Mouse (Mus musculus) heart, postnatal 0 days (tissue): ENCODE data around the gene Flywch2. TPM values are rescaled to one million over a fixed set of nuclear protein-coding genes. Genes with fewer than 3 reads are reported as not detected.

ENCODE experiments used
- ATAC-seq: fragments of 200-750 bp; cut with Nextera tagmentation; 2 replicates; pipeline ENCODE4 v1.8.0; 2017; ENCODE audit warnings: low read depth, moderate number of reproducible peaks, moderate library complexity; ENCODE audit not compliant: insufficient read depth
- DNase-seq: peaks from one replicate; pipeline ENCODE4 v3.0.0-alpha.2; 2016; ENCODE audit warnings: low spot score
- H3K27ac ChIP-seq: fragments of 300-500 bp; sonication (generic); 2 replicates; pipeline ENCODE4 v1.5.1; 2014; ENCODE audit warnings: low read depth, mild to moderate bottlenecking
- H3K27me3 ChIP-seq: fragments of 300-500 bp; sonication (generic); 2 replicates; pipeline ENCODE4 v1.6.1; 2014; ENCODE audit warnings: low read length, mixed read lengths; ENCODE audit not compliant: control insufficient read depth, insufficient read depth
- H3K36me3 ChIP-seq: fragments of 300-500 bp; sonication (generic); replicated peaks from 2 replicates; pipeline ENCODE4 v1.6.1; 2014; ENCODE audit warnings: low read length, mixed read lengths; ENCODE audit not compliant: control insufficient read depth, insufficient read depth
- H3K4me1 ChIP-seq: fragments of 300-500 bp; sonication (generic); 2 replicates; pipeline ENCODE4 v1.6.1; 2014; ENCODE audit warnings: antibody characterized with exemption; ENCODE audit not compliant: control insufficient read depth, insufficient read depth
- H3K4me2 ChIP-seq: fragments of 300-500 bp; sonication (generic); 2 replicates; pipeline ENCODE4 v1.6.1; 2014; ENCODE audit warnings: low read depth, mild to moderate bottlenecking, low read length, moderate library complexity
- H3K4me3 ChIP-seq: fragments of 300-500 bp; sonication (generic); 2 replicates; pipeline ENCODE4 v1.5.1; 2014; ENCODE audit warnings: low read depth, low read length
- H3K9ac ChIP-seq: fragments of 300-500 bp; sonication (generic); replicated peaks from 2 replicates; pipeline ENCODE4 v1.6.1; 2014; ENCODE audit warnings: low read depth, low read length, mixed read lengths
- H3K9me3 ChIP-seq: fragments of 300-500 bp; sonication (generic); replicated peaks from 2 replicates; pipeline ENCODE4 v1.6.1; 2016; ENCODE audit warnings: low read length; ENCODE audit not compliant: control insufficient read depth
- CTCF ChIP-seq: IDR thresholded peaks from 2 replicates; pipeline ENCODE4 v1.5.1; 2016; ENCODE audit warnings: antibody characterized with exemption, control low read depth, low read depth
- EP300 ChIP-seq: IDR thresholded peaks from 2 replicates; pipeline ENCODE4 v1.6.1; 2016; ENCODE audit warnings: antibody characterized with exemption, low read depth
- WGBS: fragments of 180-500 bp; shearing (Covaris S2); extraction: QIAGEN DNeasy Blood & Tissue Kit; methylation state at CpG from one replicate; pipeline ENCODE4 v1.1.7; 2014; 5-methylcytosine and 5-hydroxymethylcytosine counted together
- polyA plus RNA-seq: library from polyadenylated mRNA; unstranded; fragments of >200 nt; fragmentation: Nextera tagmentation; extraction: Ambion mirVana; gene quantifications from 2 replicates; pipeline ENCODE4 v1.2.1, GENCODE M21; 2015
- total RNA-seq: library from RNA; depleted of rRNA; stranded (reverse); fragments of >200 nt; gene quantifications from 2 replicates; pipeline ENCODE4 v1.2.3, GENCODE M21; 2014; ENCODE audit warnings: low replicate concordance; rRNA removed

Gene Flywch2
- total RNA-seq (3.8 TPM in 1 of 2 replicates, not detected in the other), polyA plus RNA-seq (4.5 and 4.9 TPM in 2 replicates)

DNA sequence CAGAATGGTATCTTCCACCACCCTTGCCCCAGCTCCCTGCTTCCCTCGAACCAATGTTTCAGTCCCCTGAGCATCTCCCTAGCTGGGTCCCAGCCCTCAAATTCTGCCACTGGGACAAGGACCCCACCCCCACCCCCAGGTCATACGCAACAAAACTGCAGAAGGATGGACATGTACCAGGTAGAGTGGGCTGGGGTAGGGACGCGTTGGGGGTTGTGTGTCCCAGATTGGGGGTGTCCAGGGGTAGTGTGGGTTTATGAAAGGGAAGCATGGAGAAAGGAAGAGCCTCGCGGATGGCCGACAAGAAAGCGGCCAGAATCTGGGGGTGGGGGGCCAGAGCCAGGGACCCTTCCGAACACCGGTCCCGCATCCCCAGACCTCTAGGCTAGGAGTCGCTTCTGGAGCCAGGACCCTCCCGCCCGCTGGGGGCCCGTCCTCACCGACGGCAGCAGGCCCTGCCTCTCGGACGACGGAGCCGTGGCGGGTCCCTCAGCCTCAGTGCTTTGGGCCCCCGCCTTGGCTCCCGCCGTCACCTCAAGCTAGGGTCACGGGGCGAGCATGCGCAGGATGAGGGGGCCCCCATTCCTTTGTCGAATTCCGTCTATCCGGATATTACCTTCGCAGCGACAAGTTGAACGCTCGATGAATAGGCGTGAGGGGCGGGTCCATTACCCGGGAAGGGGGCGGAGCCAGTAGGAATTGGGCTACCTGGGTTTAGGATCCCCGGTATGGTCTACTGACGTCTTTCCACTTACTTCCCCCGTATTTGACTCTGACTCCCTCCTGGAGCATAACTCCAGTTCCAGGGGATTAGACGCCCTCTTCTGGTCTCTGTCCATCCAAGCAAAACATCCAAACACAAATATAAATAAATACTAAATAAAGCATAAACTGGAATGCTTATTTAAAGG is at the start of gene Flywch2:
Gene Flywch2, minus strand, starts transcription at position 521 of the 911 bp plus-strand sequence.
- no peaks in the 10 kb centered on the region for H3K9me3 ChIP-seq
- no peaks in the 10 kb centered on the region for H3K27me3 ChIP-seq
- DNase-seq (peak; percentile 62), ATAC-seq (peak; percentile 33; the same call in 1 of the 2 replicates)
- peaks cover 24% of the 10 kb centered on the region for H3K4me1 ChIP-seq
- H3K9ac ChIP-seq: peak within 1 kb of the TSS; percentile 32; the same call in 1 of the 2 replicates
- no peak within 1 kb of the TSS for H3K27ac ChIP-seq
- 5% methylated on average over 43 of the region's 43 CpGs for WGBS
- no peaks in the 10 kb centered on the region for H3K36me3 ChIP-seq
- peak within 1 kb of the TSS; percentile 77 for H3K4me2 ChIP-seq
- no peak for TF ChIP-seq EP300
- TF ChIP-seq CTCF: no peak
- peak within 1 kb of the TSS; percentile 47 for H3K4me3 ChIP-seq

DNA sequence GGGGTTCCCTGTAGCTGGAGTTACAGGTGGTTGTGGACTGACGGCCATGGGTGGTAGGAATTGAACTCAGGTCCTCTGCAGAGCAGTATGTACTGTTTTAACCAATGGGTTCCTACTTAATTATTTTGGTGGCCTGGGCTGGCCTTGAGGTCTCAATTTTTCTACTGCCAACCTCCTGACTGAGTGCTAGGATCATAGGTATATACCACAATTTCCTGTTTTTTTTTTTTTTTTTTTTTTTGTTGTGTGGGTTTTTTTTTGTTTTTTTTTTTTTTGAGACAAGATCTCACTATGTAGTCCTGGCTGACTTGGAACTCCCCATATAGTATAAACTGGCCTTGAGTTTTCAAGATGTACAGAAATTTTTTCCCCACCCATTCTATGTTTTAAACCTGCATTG is 45.3 kb upstream of the Flywch2 start:
- Histone ChIP-seq H3K4me3 (no peak overlapping the region), H3K9ac (no peak overlapping the region), H3K27ac (no peak overlapping the region), H3K4me2 (no peak overlapping the region), H3K4me1 (0 out of 2 replicates have a peak, but pooled peaks cover 11% of the 10 kb centered on the region), H3K9me3 (no peaks in the 10 kb centered on the region), H3K36me3 (peaks cover 5% of the 10 kb centered on the region), H3K27me3 (peaks cover 32% of the 10 kb centered on the region)
- 88% methylated on average over 1 of the region's 1 CpGs for WGBS
- ATAC-seq (no peak), DNase-seq (no peak)
- TF ChIP-seq CTCF (no peak), EP300 (no peak)

DNA sequence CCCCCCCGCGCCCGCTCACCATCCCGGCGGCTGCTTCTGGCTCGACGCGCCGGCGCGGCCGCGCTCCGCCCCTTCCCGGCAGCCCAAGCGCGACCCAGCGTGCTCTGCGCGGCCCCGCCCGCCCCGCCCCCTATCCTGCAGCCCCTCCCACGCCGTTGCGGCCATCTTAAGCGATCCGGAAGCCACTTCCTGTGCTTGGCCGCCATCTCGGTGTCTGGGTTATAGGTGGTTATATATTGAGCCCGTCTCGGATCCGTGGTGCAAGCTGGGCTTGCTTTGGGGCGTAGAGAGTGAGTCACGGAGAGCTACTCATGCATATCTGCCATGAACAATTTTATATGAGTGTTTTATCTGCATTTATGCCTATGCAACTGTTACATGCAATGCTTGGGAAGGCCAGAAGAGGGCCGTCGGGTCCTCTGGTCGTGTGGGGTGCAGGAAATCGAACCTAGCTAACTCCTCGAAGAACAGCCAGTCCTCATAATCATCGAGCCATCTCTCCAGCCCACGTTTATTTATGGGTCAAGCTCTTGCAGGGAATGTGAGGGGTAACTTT is 43.3 kb upstream of the Flywch2 start, which contains the start of gene Elob:
Gene Elob, minus strand, starts transcription at position 73 of the 556 bp plus-strand sequence.
- Histone ChIP-seq H3K4me3 (peak within 1 kb of the TSS; percentile 85), H3K9me3 (no peaks in the 10 kb centered on the region), H3K9ac (peak within 1 kb of the TSS; percentile 83), H3K27me3 (peaks cover 28% of the 10 kb centered on the region), H3K4me1 (0 out of 2 replicates have a peak, but pooled peaks cover 11% of the 10 kb centered on the region), H3K27ac (peak within 1 kb of the TSS; percentile 88), H3K4me2 (peak within 1 kb of the TSS; percentile 94), H3K36me3 (peaks cover 26% of the 10 kb centered on the region)
- 1% methylated on average over 28 of the region's 42 CpGs for WGBS
- TF ChIP-seq CTCF (peak; percentile 39), EP300 (peak; percentile 15; the same call in 1 of the 2 replicates)
- ATAC-seq (peak; percentile 96), DNase-seq (peak; percentile 89)

DNA sequence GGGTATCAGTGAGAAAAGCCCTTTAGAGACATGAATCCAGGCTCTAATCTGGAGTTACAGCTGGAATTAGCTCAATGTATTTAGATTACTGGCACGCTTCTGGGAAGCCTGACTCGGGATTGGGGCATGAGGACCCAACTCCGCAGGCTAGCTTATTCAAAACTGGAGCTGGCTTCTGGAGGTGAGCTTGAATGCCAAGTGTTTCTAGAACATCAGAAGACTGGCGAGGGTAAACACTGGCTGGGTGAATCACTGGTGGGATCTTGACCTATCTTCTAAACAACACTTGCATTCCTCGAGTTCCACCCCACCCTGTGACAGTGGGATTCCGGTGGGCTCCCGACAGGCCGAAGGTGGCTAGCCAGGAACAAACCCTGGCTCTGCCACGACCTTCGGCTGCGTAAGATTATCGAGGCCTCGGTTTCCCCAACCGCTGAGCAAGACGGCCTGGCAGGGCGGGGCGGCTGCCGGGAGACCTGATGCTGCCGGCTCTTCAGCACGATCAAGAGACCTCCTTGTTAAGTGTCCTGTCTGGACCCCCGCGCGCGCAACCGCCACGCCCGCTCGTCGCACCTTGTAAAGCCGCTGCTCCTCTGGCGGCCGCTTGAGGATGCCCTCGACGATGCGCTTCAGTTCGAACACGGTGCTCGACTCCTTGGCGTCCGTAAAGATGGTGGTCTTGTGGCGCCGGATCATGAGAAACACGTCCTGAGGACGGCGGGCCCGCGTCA is 42.6 kb upstream of the Flywch2 start:
- Histone ChIP-seq H3K36me3 (peaks cover 33% of the 10 kb centered on the region), H3K4me3 (peak overlapping the region; percentile 85), H3K27ac (peak overlapping the region; percentile 88), H3K9me3 (no peaks in the 10 kb centered on the region), H3K9ac (peak overlapping the region; percentile 83), H3K4me1 (0 out of 2 replicates have a peak, but pooled peaks cover 11% of the 10 kb centered on the region), H3K4me2 (peak overlapping the region; percentile 94), H3K27me3 (peaks cover 21% of the 10 kb centered on the region; the same call in 1 of the 2 replicates)
- DNase-seq: peak; percentile 26
- peak; percentile 44; the same call in 1 of the 2 replicates for TF ChIP-seq EP300
- TF ChIP-seq CTCF: no peak
- under 1% methylated on average over 43 of the region's 47 CpGs for WGBS
- ATAC-seq: peak; percentile 64

DNA sequence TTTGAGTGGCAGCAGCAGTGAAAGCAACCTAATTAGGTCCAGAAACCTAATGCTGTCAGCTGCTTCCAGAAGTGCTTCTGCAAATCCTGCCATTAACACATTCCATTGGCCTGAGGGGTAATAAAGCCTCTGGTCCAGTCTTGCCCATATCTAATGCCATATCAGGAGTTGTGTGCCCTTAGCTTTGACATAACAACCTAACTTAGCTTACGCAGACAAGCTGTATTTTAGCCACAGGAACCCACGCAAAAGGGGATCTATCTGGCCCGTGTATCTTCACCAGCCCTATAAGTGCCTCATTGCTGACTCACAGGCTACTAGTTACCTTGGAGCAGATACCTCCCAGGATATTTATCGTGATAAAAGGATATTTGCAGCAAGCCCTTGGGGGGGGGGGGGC is 39.7 kb upstream of the Flywch2 start:
- no peak overlapping the region for H3K4me3 ChIP-seq
- no peaks in the 10 kb centered on the region for H3K9me3 ChIP-seq
- H3K27ac ChIP-seq: no peak overlapping the region
- no peak overlapping the region for H3K4me2 ChIP-seq
- H3K4me1 ChIP-seq: 0 out of 2 replicates have a peak, but pooled peaks cover 11% of the 10 kb centered on the region
- H3K27me3 ChIP-seq: no peaks in the 10 kb centered on the region
- 80% methylated on average over 4 of the region's 4 CpGs for WGBS
- H3K36me3 ChIP-seq: peaks cover 62% of the 10 kb centered on the region
- TF ChIP-seq EP300 (no peak), CTCF (no peak)
- no peak for DNase-seq
- H3K9ac ChIP-seq: no peak overlapping the region
- no peak for ATAC-seq
